Mouse (Mus musculus) MEL (cell line): ENCODE results near the gene Hoxa5.

ENCODE experiments used
- CTCF ChIP-seq, 3 experiments: IDR thresholded peaks in 2 of 3; conservative IDR thresholded peaks in 1 of 3; 2 replicates each; pipeline ENCODE4 v1.5.1; 2011 to 2012; ENCODE audit warnings: low read length in 3 of 3, low read depth in 2 of 3, mild to moderate bottlenecking in 2 of 3, improper control_type of control experiment in 1 of 3, inconsistent platforms in 1 of 3, mixed read lengths in 1 of 3, moderate library complexity in 1 of 3; ENCODE audit not compliant: control insufficient read depth in 1 of 3, insufficient read depth in 1 of 3, poor library complexity in 1 of 3, severe bottlenecking in 1 of 3
- GATA1 ChIP-seq: IDR thresholded peaks from 2 replicates; pipeline ENCODE4 v1.6.1; 2011; ENCODE audit warnings: low read depth, low read length, improper control_type of control experiment
- POLR2A ChIP-seq, 2 experiments: IDR thresholded peaks; 2 replicates each; pipeline ENCODE4 v1.6.1; 2011 to 2012; ENCODE audit warnings: low read length in 2 of 2, mild to moderate bottlenecking in 2 of 2, control low read depth in 1 of 2, improper control_type of control experiment in 1 of 2, low read depth in 1 of 2, moderate library complexity in 1 of 2; ENCODE audit not compliant: control insufficient read depth in 1 of 2, insufficient read depth in 1 of 2, poor library complexity in 1 of 2
- USF2 ChIP-seq, 2 experiments: IDR thresholded peaks; 2 replicates each; pipeline ENCODE4 v1.6.1; 2011 to 2012; ENCODE audit warnings: improper control_type of control experiment in 2 of 2, low read length in 2 of 2, borderline replicate concordance in 1 of 2, inconsistent platforms in 1 of 2, low read depth in 1 of 2, mild to moderate bottlenecking in 1 of 2; ENCODE audit not compliant: insufficient read depth in 1 of 2

GRCm38 (mm10) chr6:52156551-52157200 lies 47.7 kb downstream of the Hoxa5 start:
- no peak for TF ChIP-seq USF2 (IDR thresholded peaks at IDR 0.05; ENCODE audit: borderline replicate concordance in 1 of 2, insufficient read depth in 1 of 2, low read depth in 1 of 2, low read length in 2 of 2)
- TF ChIP-seq POLR2A (IDR thresholded peaks at IDR 0.05; ENCODE audit: control insufficient read depth in 1 of 2, insufficient read depth in 1 of 2, low read depth in 1 of 2, low read length in 2 of 2, poor library complexity in 1 of 2): no peak
- no peak for TF ChIP-seq GATA1
- TF ChIP-seq CTCF (IDR thresholded peaks at IDR 0.05 in 2 of 3, conservative IDR thresholded peaks at IDR 0.05 in 1 of 3; ENCODE audit: control insufficient read depth in 1 of 3, insufficient read depth in 1 of 3, low read depth in 2 of 3, low read length in 3 of 3, poor library complexity in 1 of 3, severe bottlenecking in 1 of 3): no peak
